Mouse (Mus musculus): Measurements from ENCODE around the gene Rai1. TPM values are rescaled to one million over a fixed set of nuclear protein-coding genes. Genes with fewer than 3 reads are reported as not detected.

Rai1 gene
- polyA plus RNA-seq, 1 experiment: 25.9 TPM

GRCm38 (mm10) chr11:60182741-60183140 lies 77.9 kb downstream of the Rai1 start:
- Histone ChIP-seq H3K4me3 (ENCODE audit: insufficient read depth, low read length) (no peak overlapping the region), H3K27ac (ENCODE audit: insufficient read depth, low read length) (no peak overlapping the region), H3K4me1 (ENCODE audit: control insufficient read depth, insufficient read depth, low read length) (peaks cover 29% of the 10 kb centered on the region)
- TF ChIP-seq CTCF (IDR thresholded peaks at IDR 0.05; ENCODE audit: borderline replicate concordance, insufficient read depth, low read length) (no peak), POLR2A (IDR thresholded peaks at IDR 0.05; ENCODE audit: low read depth, low read length) (no peak)

GRCm38 (mm10) chr11:60184346-60185325 lies 79.8 kb downstream of the Rai1 start:
- no peak overlapping the region for H3K4me3 ChIP-seq (ENCODE audit: insufficient read depth, low read length)
- H3K27ac ChIP-seq (ENCODE audit: insufficient read depth, low read length): no peak overlapping the region
- peaks cover 14% of the 10 kb centered on the region for H3K4me1 ChIP-seq (ENCODE audit: control insufficient read depth, insufficient read depth, low read length)
- no peak for TF ChIP-seq POLR2A (IDR thresholded peaks at IDR 0.05; ENCODE audit: low read depth, low read length)
- no peak for TF ChIP-seq CTCF (IDR thresholded peaks at IDR 0.05; ENCODE audit: borderline replicate concordance, insufficient read depth, low read length)

- Histone ChIP-seq H3K4me3 (ENCODE audit: insufficient read depth, low read length) (no peak overlapping the region), H3K4me1 (ENCODE audit: control insufficient read depth, insufficient read depth, low read length) (peaks cover 12% of the 10 kb centered on the region), H3K27ac (ENCODE audit: insufficient read depth, low read length) (no peak overlapping the region)
- TF ChIP-seq POLR2A (IDR thresholded peaks at IDR 0.05; ENCODE audit: low read depth, low read length) (no peak), CTCF (IDR thresholded peaks at IDR 0.05; ENCODE audit: borderline replicate concordance, insufficient read depth, low read length) (no peak)
These were observed 80.8 kb downstream of the Rai1 start for GRCm38 (mm10) chr11:60185396-60186231.

GRCm38 (mm10) chr11:60187070-60187469 lies 82.3 kb downstream of the Rai1 start:
- Histone ChIP-seq H3K27ac (ENCODE audit: insufficient read depth, low read length) (no peak overlapping the region), H3K4me3 (ENCODE audit: insufficient read depth, low read length) (no peak overlapping the region), H3K4me1 (ENCODE audit: control insufficient read depth, insufficient read depth, low read length) (peaks cover 11% of the 10 kb centered on the region)
- no peak for TF ChIP-seq POLR2A (IDR thresholded peaks at IDR 0.05; ENCODE audit: low read depth, low read length)
- no peak for TF ChIP-seq CTCF (IDR thresholded peaks at IDR 0.05; ENCODE audit: borderline replicate concordance, insufficient read depth, low read length)

- H3K27ac ChIP-seq (ENCODE audit: insufficient read depth, low read length): no peak overlapping the region
- TF ChIP-seq POLR2A (IDR thresholded peaks at IDR 0.05; ENCODE audit: low read depth, low read length): no peak
- TF ChIP-seq CTCF (IDR thresholded peaks at IDR 0.05; ENCODE audit: borderline replicate concordance, insufficient read depth, low read length): no peak
- H3K4me1 ChIP-seq (ENCODE audit: control insufficient read depth, insufficient read depth, low read length): peaks cover 4% of the 10 kb centered on the region; the same call in 1 of the 2 replicates
- H3K4me3 ChIP-seq (ENCODE audit: insufficient read depth, low read length): no peak overlapping the region
These were observed 83.6 kb downstream of the Rai1 start for GRCm38 (mm10) chr11:60188275-60188853.

- H3K4me1 ChIP-seq (ENCODE audit: control insufficient read depth, insufficient read depth, low read length): peaks cover 4% of the 10 kb centered on the region; the same call in 1 of the 2 replicates
- no peak overlapping the region for H3K27ac ChIP-seq (ENCODE audit: insufficient read depth, low read length)
- H3K4me3 ChIP-seq (ENCODE audit: insufficient read depth, low read length): no peak overlapping the region
- TF ChIP-seq POLR2A (IDR thresholded peaks at IDR 0.05; ENCODE audit: low read depth, low read length) (no peak), CTCF (IDR thresholded peaks at IDR 0.05; ENCODE audit: borderline replicate concordance, insufficient read depth, low read length) (no peak)
These were observed 84.8 kb downstream of the Rai1 start for GRCm38 (mm10) chr11:60189501-60190040.

- Histone ChIP-seq H3K4me1 (ENCODE audit: control insufficient read depth, insufficient read depth, low read length) (no peaks in the 10 kb centered on the region), H3K27ac (ENCODE audit: insufficient read depth, low read length) (no peak overlapping the region), H3K4me3 (ENCODE audit: insufficient read depth, low read length) (no peak overlapping the region)
- no peak for TF ChIP-seq CTCF (IDR thresholded peaks at IDR 0.05; ENCODE audit: borderline replicate concordance, insufficient read depth, low read length)
- TF ChIP-seq POLR2A (IDR thresholded peaks at IDR 0.05; ENCODE audit: low read depth, low read length): no peak
These were observed 85.3 kb downstream of the Rai1 start for GRCm38 (mm10) chr11:60190055-60190641.

GRCm38 (mm10) chr11:60192534-60192933 lies 87.7 kb downstream of the Rai1 start:
- no peaks in the 10 kb centered on the region for H3K4me1 ChIP-seq (ENCODE audit: control insufficient read depth, insufficient read depth, low read length)
- no peak overlapping the region for H3K4me3 ChIP-seq (ENCODE audit: insufficient read depth, low read length)
- H3K27ac ChIP-seq (ENCODE audit: insufficient read depth, low read length): no peak overlapping the region
- TF ChIP-seq POLR2A (IDR thresholded peaks at IDR 0.05; ENCODE audit: low read depth, low read length) (no peak), CTCF (IDR thresholded peaks at IDR 0.05; ENCODE audit: borderline replicate concordance, insufficient read depth, low read length) (no peak)

GRCm38 (mm10) chr11:60193556-60193955 lies 88.7 kb downstream of the Rai1 start:
- TF ChIP-seq POLR2A (IDR thresholded peaks at IDR 0.05; ENCODE audit: low read depth, low read length) (no peak), CTCF (IDR thresholded peaks at IDR 0.05; ENCODE audit: borderline replicate concordance, insufficient read depth, low read length) (no peak)
- no peaks in the 10 kb centered on the region for H3K4me1 ChIP-seq (ENCODE audit: control insufficient read depth, insufficient read depth, low read length)
- H3K4me3 ChIP-seq (ENCODE audit: insufficient read depth, low read length): no peak overlapping the region
- H3K27ac ChIP-seq (ENCODE audit: insufficient read depth, low read length): no peak overlapping the region

Data from embryonic fibroblast, embryonic 13.5 days (primary cell).